Mouse (Mus musculus) G1E (cell line): ENCODE measurements around the gene 1810010H24Rik.

ENCODE experiments used
- CTCF ChIP-seq: IDR thresholded peaks from 2 replicates; pipeline ENCODE4 v1.5.1; 2012; ENCODE audit warnings: low read depth, low read length, inconsistent platforms, mixed read lengths
- GATA1 ChIP-seq: IDR thresholded peaks from 2 replicates; pipeline ENCODE4 v1.6.1; 2012; ENCODE audit warnings: borderline replicate concordance, low read length, inconsistent platforms, mixed read lengths
- POLR2AphosphoS5 ChIP-seq: IDR thresholded peaks from 2 replicates; pipeline ENCODE4 v1.6.1; 2012; ENCODE audit warnings: low read depth, low read length, inconsistent platforms; ENCODE audit not compliant: insufficient replicate concordance
- TAL1 ChIP-seq: conservative IDR thresholded peaks from 2 replicates; pipeline ENCODE4 v1.6.1; 2012; ENCODE audit warnings: low read depth, low read length, inconsistent platforms, mixed read lengths

- no peak for TF ChIP-seq TAL1
- TF ChIP-seq CTCF, result no peak
- TF ChIP-seq POLR2AphosphoS5, result no peak
- TF ChIP-seq GATA1, result no peak
These were observed 19.9 kb upstream of the 1810010H24Rik start for GRCm38 (mm10) chr11:107005538-107005937.
